Mouse (Mus musculus): ENCODE measurements at regions not wholly inside any gene's neighbourhood (a gene's known extent, or its start where the extent isn't known, plus 50 kb on each side); places are given as distances from the start of the nearest gene placed in this dataset.

GRCm38 (mm10) chr4:127612761-127613160 lies 254.8 kb upstream of the Gjb5 start:
- Histone ChIP-seq H3K4me1 (no peaks in the 10 kb centered on the region), H3K9me3 (replicated peaks) (no peaks in the 10 kb centered on the region), H3K9ac (no peak overlapping the region), H3K36me3 (no peaks in the 10 kb centered on the region), H3K27me3 (no peaks in the 10 kb centered on the region), H3K27ac (no peak overlapping the region), H3K4me2 (no peak overlapping the region), H3K4me3 (replicated peaks) (no peak overlapping the region)
- WGBS, result 49% methylated on average over 8 of the region's 8 CpGs
- ATAC-seq (replicated peaks; ENCODE audit: low FRiP score), result no peak

GRCm38 (mm10) chr4:127600919-127601318 lies 242.9 kb upstream of the Gjb5 start:
- Histone ChIP-seq H3K9me3 (replicated peaks) (no peaks in the 10 kb centered on the region), H3K4me3 (replicated peaks) (no peak overlapping the region), H3K4me1 (no peaks in the 10 kb centered on the region), H3K27me3 (no peaks in the 10 kb centered on the region), H3K36me3 (no peaks in the 10 kb centered on the region), H3K27ac (no peak overlapping the region), H3K9ac (no peak overlapping the region), H3K4me2 (no peak overlapping the region)
- WGBS, result 44% methylated on average over 8 of the region's 8 CpGs
- ATAC-seq (replicated peaks; ENCODE audit: low FRiP score), result no peak

GRCm38 (mm10) chr4:127598610-127599009 lies 240.6 kb upstream of the Gjb5 start:
- Histone ChIP-seq H3K4me3 (replicated peaks) (no peak overlapping the region), H3K27me3 (no peaks in the 10 kb centered on the region), H3K9ac (no peak overlapping the region), H3K9me3 (replicated peaks) (no peaks in the 10 kb centered on the region), H3K4me1 (no peaks in the 10 kb centered on the region), H3K36me3 (no peaks in the 10 kb centered on the region), H3K4me2 (no peak overlapping the region), H3K27ac (no peak overlapping the region)
- 63% methylated on average over 3 of the region's 3 CpGs for WGBS
- ATAC-seq (replicated peaks; ENCODE audit: low FRiP score), result no peak

- Histone ChIP-seq H3K27ac (no peak overlapping the region), H3K4me3 (replicated peaks) (no peak overlapping the region), H3K27me3 (no peaks in the 10 kb centered on the region), H3K4me2 (no peak overlapping the region), H3K9ac (no peak overlapping the region), H3K36me3 (no peaks in the 10 kb centered on the region), H3K4me1 (no peaks in the 10 kb centered on the region), H3K9me3 (replicated peaks) (no peaks in the 10 kb centered on the region)
- 48% methylated on average over 8 of the region's 8 CpGs for WGBS
- ATAC-seq (replicated peaks; ENCODE audit: low FRiP score), result no peak; the same call in 1 of the 2 replicates
Observed at GRCm38 (mm10) chr4:127594081-127594480, 236.1 kb upstream of the Gjb5 start.

GRCm38 (mm10) chr4:127591540-127591939 lies 233.6 kb upstream of the Gjb5 start:
- Histone ChIP-seq H3K4me1 (no peaks in the 10 kb centered on the region), H3K27ac (no peak overlapping the region), H3K36me3 (no peaks in the 10 kb centered on the region), H3K9me3 (replicated peaks) (no peaks in the 10 kb centered on the region), H3K27me3 (no peaks in the 10 kb centered on the region), H3K4me3 (replicated peaks) (no peak overlapping the region), H3K4me2 (no peak overlapping the region), H3K9ac (no peak overlapping the region)
- WGBS, result 41% methylated on average over 3 of the region's 3 CpGs
- ATAC-seq (replicated peaks; ENCODE audit: low FRiP score), result no peak

GRCm38 (mm10) chr4:127586822-127587221 lies 228.8 kb upstream of the Gjb5 start:
- H3K9me3 ChIP-seq (replicated peaks), result no peaks in the 10 kb centered on the region
- ATAC-seq (replicated peaks; ENCODE audit: low FRiP score), result no peak
- WGBS, result 73% methylated on average over 4 of the region's 4 CpGs
- H3K4me2 ChIP-seq, result no peak overlapping the region
- no peaks in the 10 kb centered on the region for H3K4me1 ChIP-seq
- no peak overlapping the region for H3K4me3 ChIP-seq (replicated peaks)
- H3K36me3 ChIP-seq, result no peaks in the 10 kb centered on the region
- no peak overlapping the region for H3K27ac ChIP-seq
- H3K9ac ChIP-seq, result no peak overlapping the region
- H3K27me3 ChIP-seq, result no peaks in the 10 kb centered on the region

GRCm38 (mm10) chr4:127576521-127576920 lies 218.5 kb upstream of the Gjb5 start:
- Histone ChIP-seq H3K27me3 (no peaks in the 10 kb centered on the region), H3K4me1 (no peaks in the 10 kb centered on the region), H3K9me3 (replicated peaks) (no peaks in the 10 kb centered on the region), H3K36me3 (no peaks in the 10 kb centered on the region), H3K4me2 (no peak overlapping the region), H3K27ac (no peak overlapping the region), H3K9ac (no peak overlapping the region), H3K4me3 (replicated peaks) (no peak overlapping the region)
- 89% methylated on average over 3 of the region's 3 CpGs for WGBS
- ATAC-seq (replicated peaks; ENCODE audit: low FRiP score), result no peak

GRCm38 (mm10) chr4:127562602-127563001 lies 204.6 kb upstream of the Gjb5 start:
- no peak for ATAC-seq (replicated peaks; ENCODE audit: low FRiP score)
- Histone ChIP-seq H3K9ac (no peak overlapping the region), H3K4me3 (replicated peaks) (no peak overlapping the region), H3K9me3 (replicated peaks) (no peaks in the 10 kb centered on the region), H3K36me3 (no peaks in the 10 kb centered on the region), H3K27ac (no peak overlapping the region), H3K27me3 (no peaks in the 10 kb centered on the region), H3K4me2 (no peak overlapping the region), H3K4me1 (no peaks in the 10 kb centered on the region)
- 86% methylated on average over 5 of the region's 5 CpGs for WGBS

GRCm38 (mm10) chr4:127558572-127558971 lies 200.6 kb upstream of the Gjb5 start:
- Histone ChIP-seq H3K4me2 (no peak overlapping the region), H3K4me3 (replicated peaks) (no peak overlapping the region), H3K9me3 (replicated peaks) (no peaks in the 10 kb centered on the region), H3K9ac (no peak overlapping the region), H3K36me3 (no peaks in the 10 kb centered on the region), H3K4me1 (no peaks in the 10 kb centered on the region), H3K27ac (no peak overlapping the region), H3K27me3 (no peaks in the 10 kb centered on the region)
- 35% methylated on average over 7 of the region's 7 CpGs for WGBS
- no peak for ATAC-seq (replicated peaks; ENCODE audit: low FRiP score)

GRCm38 (mm10) chr4:127552456-127553225 lies 194.7 kb upstream of the Gjb5 start:
- Histone ChIP-seq H3K4me2 (no peak overlapping the region), H3K36me3 (no peaks in the 10 kb centered on the region), H3K27me3 (no peaks in the 10 kb centered on the region), H3K4me3 (replicated peaks) (no peak overlapping the region), H3K9ac (no peak overlapping the region), H3K9me3 (replicated peaks) (no peaks in the 10 kb centered on the region), H3K27ac (no peak overlapping the region), H3K4me1 (no peaks in the 10 kb centered on the region)
- WGBS, result 78% methylated on average over 12 of the region's 12 CpGs
- ATAC-seq (replicated peaks; ENCODE audit: low FRiP score), result no peak

GRCm38 (mm10) chr4:127549581-127549980 lies 191.6 kb upstream of the Gjb5 start:
- Histone ChIP-seq H3K4me2 (no peak overlapping the region), H3K9me3 (replicated peaks) (no peaks in the 10 kb centered on the region), H3K4me3 (replicated peaks) (no peak overlapping the region), H3K4me1 (no peaks in the 10 kb centered on the region), H3K36me3 (no peaks in the 10 kb centered on the region), H3K9ac (no peak overlapping the region), H3K27ac (no peak overlapping the region), H3K27me3 (no peaks in the 10 kb centered on the region)
- WGBS, result 38% methylated on average over 12 of the region's 12 CpGs
- ATAC-seq (replicated peaks; ENCODE audit: low FRiP score), result no peak

- Histone ChIP-seq H3K4me2 (no peak overlapping the region), H3K4me3 (replicated peaks) (no peak overlapping the region), H3K4me1 (no peaks in the 10 kb centered on the region), H3K9me3 (replicated peaks) (no peaks in the 10 kb centered on the region), H3K27ac (no peak overlapping the region), H3K9ac (no peak overlapping the region), H3K27me3 (no peaks in the 10 kb centered on the region), H3K36me3 (no peaks in the 10 kb centered on the region)
- WGBS, result 71% methylated on average over 6 of the region's 6 CpGs
- ATAC-seq (replicated peaks; ENCODE audit: low FRiP score), result no peak
Observed at GRCm38 (mm10) chr4:127549018-127549417, 191.0 kb upstream of the Gjb5 start.

- no peaks in the 10 kb centered on the region for H3K27me3 ChIP-seq
- H3K4me3 ChIP-seq (replicated peaks), result no peak overlapping the region
- no peaks in the 10 kb centered on the region for H3K36me3 ChIP-seq
- H3K4me1 ChIP-seq, result no peaks in the 10 kb centered on the region
- WGBS, result 93% methylated on average over 6 of the region's 6 CpGs
- no peak overlapping the region for H3K4me2 ChIP-seq
- no peak for ATAC-seq (replicated peaks; ENCODE audit: low FRiP score)
- H3K9me3 ChIP-seq (replicated peaks), result no peaks in the 10 kb centered on the region
- H3K9ac ChIP-seq, result no peak overlapping the region
- H3K27ac ChIP-seq, result no peak overlapping the region
Observed at GRCm38 (mm10) chr4:127545106-127545505, 187.1 kb upstream of the Gjb5 start.
